23 mouse cellular contexts compared by ENCODE assay signal in the genomic region with DNA sequence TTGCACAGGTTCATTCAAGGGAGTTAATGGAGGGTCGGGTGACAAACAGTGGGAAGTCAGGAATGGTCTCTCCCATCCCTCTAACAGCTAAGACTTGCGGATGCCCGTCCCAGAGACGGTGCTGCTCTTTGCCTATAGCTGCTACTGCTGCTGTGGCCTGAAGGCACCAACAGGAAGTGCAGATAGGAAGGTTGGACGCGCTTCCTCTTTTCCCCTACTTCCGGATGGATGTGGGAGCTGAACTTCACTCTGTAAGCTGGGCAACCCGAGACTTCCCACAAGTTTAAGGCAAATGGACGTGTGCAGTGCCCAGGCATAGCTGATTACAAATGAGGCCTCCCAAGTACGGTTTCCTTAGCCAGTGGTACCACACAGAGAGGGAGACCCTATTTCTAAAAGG. TPM values are rescaled to one million over a fixed set of nuclear protein-coding genes. Genes with fewer than 3 reads are reported as not detected.
A peak's percentile ranks its signal among the peaks of the same experiment; 100 is the strongest.
DNase-seq lines count a peak whose midpoint lies in the region; ATAC-seq and TF ChIP-seq lines count a peak whose summit lies in the region.
"Had no signal": no experiment of that assay in that cellular context is flagged by ENCODE, and none has a peak within 500 bp of the region (broad histone marks: within the 10 kb centered on the region; RNA-seq: fewer than 3 reads in every experiment).

No protein-coding gene starts in this region.

- no peaks in the 10 kb centered on the region for H3K9me3 ChIP-seq in midbrain, postnatal 0 days (ENCODE audit: low read length)
- H3K9me3 ChIP-seq in midbrain, embryonic 14.5 days (ENCODE audit: control insufficient read depth, low read length), result no peaks in the 10 kb centered on the region
- H3K9me3 ChIP-seq: embryonic facial prominence, embryonic 13.5 days; forebrain, embryonic 15.5 days; heart, embryonic 13.5 days; limb, embryonic 12.5 days; liver, embryonic 13.5 days; lung, embryonic 15.5 days; megakaryocyte, embryonic 14.5 days had no signal

- ATAC-seq in midbrain, postnatal 0 days (ENCODE audit: low FRiP score), result no peak
- no peak for ATAC-seq in midbrain, embryonic 14.5 days (ENCODE audit: low FRiP score, low TSS enrichment)
- peak; percentile 95 for ATAC-seq in granulocyte monocyte progenitor cell, adult 5-6 weeks (replicated peaks; ENCODE audit: poor library complexity, severe bottlenecking)
- no peak for ATAC-seq in activated CD4-positive, CD25-positive, alpha-beta regulatory T cell, adult 4 months
- ATAC-seq: forebrain, embryonic 15.5 days; Patski had no signal

- no peak for TF ChIP-seq CTCF in kidney, adult 2 months (conservative IDR thresholded peaks at IDR 0.05; ENCODE audit: insufficient read depth, insufficient read length, low read depth, low read length)
- TF ChIP-seq CTCF in midbrain, postnatal 0 days (IDR thresholded peaks at IDR 0.05), result no peak

- no peak overlapping the region for H3K4me2 ChIP-seq in midbrain, postnatal 0 days (ENCODE audit: low read depth, low read length, poor library complexity, severe bottlenecking)
- no peak overlapping the region for H3K4me2 ChIP-seq in midbrain, embryonic 14.5 days (ENCODE audit: low read length)
- H3K4me2 ChIP-seq: embryonic facial prominence, embryonic 13.5 days; forebrain, embryonic 15.5 days; heart, embryonic 13.5 days; limb, embryonic 12.5 days; liver, embryonic 13.5 days; lung, embryonic 15.5 days had no signal

- no peak overlapping the region for H3K4me3 ChIP-seq in kidney, adult 2 months (ENCODE audit: insufficient read depth, low read depth, low read length)
- H3K4me3 ChIP-seq in midbrain, postnatal 0 days (ENCODE audit: low read depth, low read length), result no peak overlapping the region
- no peak overlapping the region for H3K4me3 ChIP-seq in midbrain, embryonic 14.5 days (replicated peaks; ENCODE audit: low read depth, low read length)
- H3K4me3 ChIP-seq: embryonic facial prominence, embryonic 13.5 days; forebrain, embryonic 15.5 days; heart, embryonic 13.5 days; limb, embryonic 12.5 days; liver, embryonic 13.5 days; lung, embryonic 15.5 days; megakaryocyte, embryonic 14.5 days had no signal

- DNase-seq in kidney, adult 2 months, result peak; percentile 1
- DNase-seq in kidney, postnatal 25 days, result no peak
- no peak for DNase-seq in midbrain, postnatal 0 days (ENCODE audit: low spot score)
- no peak for DNase-seq in midbrain, embryonic 14.5 days
- no peak for DNase-seq in adrenal gland, postnatal 14 days
- DNase-seq: adrenal gland, postnatal 36 days; cerebellum, adult 8-10 months; heart, postnatal 36 days; kidney, adult 18-20 months; kidney, postnatal 36 days; liver, embryonic 13.5 days; right cerebral cortex, adult 18-20 months; thymus, postnatal 14 days had no signal

- no peaks in the 10 kb centered on the region for H3K4me1 ChIP-seq in kidney, adult 2 months (ENCODE audit: control insufficient read depth, insufficient read depth, low read length)
- H3K4me1 ChIP-seq in midbrain, postnatal 0 days (ENCODE audit: insufficient read depth, low read length), result no peaks in the 10 kb centered on the region
- H3K4me1 ChIP-seq in midbrain, embryonic 14.5 days (ENCODE audit: control insufficient read depth, insufficient read depth, low read length), result no peaks in the 10 kb centered on the region
- H3K4me1 ChIP-seq: embryonic facial prominence, embryonic 13.5 days; forebrain, embryonic 15.5 days; limb, embryonic 12.5 days; lung, embryonic 15.5 days had no signal

- no peak overlapping the region for H3K27ac ChIP-seq in kidney, adult 2 months (ENCODE audit: insufficient read depth, low read depth, low read length)
- H3K27ac ChIP-seq in midbrain, postnatal 0 days (ENCODE audit: low read depth, low read length), result peak overlapping the region; percentile 51; the same call in 1 of the 2 replicates
- no peak overlapping the region for H3K27ac ChIP-seq in midbrain, embryonic 14.5 days (replicated peaks; ENCODE audit: low read depth, low read length)
- H3K27ac ChIP-seq: embryonic facial prominence, embryonic 13.5 days; forebrain, embryonic 15.5 days; heart, embryonic 13.5 days; limb, embryonic 12.5 days; liver, embryonic 13.5 days; lung, embryonic 15.5 days had no signal

- WGBS in kidney, adult 2 months, result 64% methylated on average over 10 of the region's 10 CpGs
- 78% methylated on average over 10 of the region's 10 CpGs for WGBS in midbrain, postnatal 0 days
- WGBS in midbrain, embryonic 14.5 days, result 83% methylated on average over 10 of the region's 10 CpGs

- no peaks in the 10 kb centered on the region for H3K27me3 ChIP-seq in kidney, adult 2 months (replicated peaks; ENCODE audit: control insufficient read depth, insufficient read depth, low read length)
- no peaks in the 10 kb centered on the region; the same call in 1 of the 2 replicates for H3K27me3 ChIP-seq in midbrain, postnatal 0 days (ENCODE audit: insufficient read depth, low read length)
- H3K27me3 ChIP-seq in midbrain, embryonic 14.5 days (ENCODE audit: control insufficient read depth, insufficient read depth, low read length), result no peaks in the 10 kb centered on the region
- H3K27me3 ChIP-seq: forebrain, embryonic 15.5 days; liver, embryonic 13.5 days; lung, embryonic 15.5 days had no signal

- no peaks in the 10 kb centered on the region for H3K36me3 ChIP-seq in kidney, adult 2 months (ENCODE audit: control insufficient read depth, insufficient read depth, low read length)
- H3K36me3 ChIP-seq in midbrain, postnatal 0 days (ENCODE audit: insufficient read depth, low read length), result no peaks in the 10 kb centered on the region
- 0 out of 2 replicates have a peak, but pooled peaks cover 2% of the 10 kb centered on the region for H3K36me3 ChIP-seq in midbrain, embryonic 14.5 days (ENCODE audit: control insufficient read depth, insufficient read depth, low read length)
- H3K36me3 ChIP-seq: embryonic facial prominence, embryonic 13.5 days; forebrain, embryonic 15.5 days; limb, embryonic 12.5 days; liver, embryonic 13.5 days; lung, embryonic 15.5 days had no signal

- TF ChIP-seq POLR2A in kidney, adult 2 months (IDR thresholded peaks at IDR 0.05; ENCODE audit: low read depth, low read length), result no peak

- H3K9ac ChIP-seq in midbrain, postnatal 0 days (replicated peaks; ENCODE audit: low read length, poor library complexity, severe bottlenecking), result no peak overlapping the region
- no peak overlapping the region for H3K9ac ChIP-seq in midbrain, embryonic 14.5 days (replicated peaks; ENCODE audit: low read length)
- H3K9ac ChIP-seq: embryonic facial prominence, embryonic 13.5 days; forebrain, embryonic 15.5 days; heart, embryonic 13.5 days; limb, embryonic 12.5 days; liver, embryonic 13.5 days; lung, embryonic 15.5 days had no signal

RNA-seq across cellular contexts. Expression of a gene that starts 52.1 kb away (rescaled TPM):
- 0.06 and 0.11 TPM in 2 replicates for polyA plus RNA-seq in kidney, adult 2 months (2012; rRNA removed)
- total RNA-seq in midbrain, postnatal 0 days (2014; rRNA removed), result 0.33 and 0.71 TPM in 2 replicates
- 0.20 and 0.32 TPM in 2 replicates for polyA plus RNA-seq in midbrain, postnatal 0 days (2015; fragmentation: Nextera tagmentation; extraction: Ambion mirVana)
- 0.12 and 0.15 TPM in 2 replicates for polyA plus RNA-seq in midbrain, embryonic 14.5 days (2014; fragmentation: Nextera tagmentation; extraction: Ambion mirVana)
- not detected in 2 replicates for total RNA-seq in granulocyte monocyte progenitor cell, adult 5-6 weeks (2014; fragmentation: Nextera tagmentation)
- total RNA-seq in granulocyte monocyte progenitor cell, adult 5-6 weeks (2017), result not detected in 2 replicates
- 0.19 and 0.37 TPM in 2 replicates for total RNA-seq in adrenal gland, postnatal 14 days (2021)
- polyA plus RNA-seq in activated CD4-positive, CD25-positive, alpha-beta regulatory T cell, adult 4 months (2017; shearing (Covaris generic)), result not detected
- polyA plus RNA-seq: neural tube, embryonic 11.5 days had no signal
